Mouse (Mus musculus): Measurements from ENCODE around the gene Ribc2. TPM values are rescaled to one million over a fixed set of nuclear protein-coding genes. Genes with fewer than 3 reads are reported as not detected.
A peak's percentile ranks its signal among the peaks of the same experiment; 100 is the strongest.

Ribc2 gene
- polyA plus RNA-seq, 1 experiment from 2014 or later, result 0.57 TPM

DNA sequence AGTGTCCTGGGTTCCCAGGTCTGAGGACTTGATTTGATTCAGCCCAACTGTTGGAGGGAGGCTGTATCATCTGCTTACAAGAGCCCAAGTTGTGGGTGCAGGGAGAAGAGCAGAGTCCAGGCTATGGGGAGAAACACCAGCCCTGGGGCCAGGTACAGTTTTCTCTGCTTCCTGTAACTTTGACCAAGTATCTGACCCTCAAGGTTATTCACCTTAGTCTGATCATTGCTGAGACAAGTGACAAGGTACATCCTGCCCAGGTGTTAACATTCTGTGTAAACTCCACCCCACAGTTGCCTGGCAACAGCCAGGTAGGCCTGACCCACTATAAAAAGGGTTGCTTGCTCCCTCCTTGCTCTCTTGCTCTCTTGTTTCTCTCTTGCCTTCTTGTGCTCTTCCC is 29.5 kb downstream of the Ribc2 start:
- no peak for DNase-seq (ENCODE audit: low spot score)
- peaks cover 16% of the 10 kb centered on the region for H3K4me1 ChIP-seq
- H3K27me3 ChIP-seq (ENCODE audit: low read depth, poor library complexity, severe bottlenecking), result peaks cover 12% of the 10 kb centered on the region; the same call in 1 of the 2 replicates
- no peak overlapping the region for H3K27ac ChIP-seq (replicated peaks)
- H3K4me3 ChIP-seq, result no peak overlapping the region
- H3K9me3 ChIP-seq (replicated peaks), result no peaks in the 10 kb centered on the region
- no peaks in the 10 kb centered on the region for H3K36me3 ChIP-seq

DNA sequence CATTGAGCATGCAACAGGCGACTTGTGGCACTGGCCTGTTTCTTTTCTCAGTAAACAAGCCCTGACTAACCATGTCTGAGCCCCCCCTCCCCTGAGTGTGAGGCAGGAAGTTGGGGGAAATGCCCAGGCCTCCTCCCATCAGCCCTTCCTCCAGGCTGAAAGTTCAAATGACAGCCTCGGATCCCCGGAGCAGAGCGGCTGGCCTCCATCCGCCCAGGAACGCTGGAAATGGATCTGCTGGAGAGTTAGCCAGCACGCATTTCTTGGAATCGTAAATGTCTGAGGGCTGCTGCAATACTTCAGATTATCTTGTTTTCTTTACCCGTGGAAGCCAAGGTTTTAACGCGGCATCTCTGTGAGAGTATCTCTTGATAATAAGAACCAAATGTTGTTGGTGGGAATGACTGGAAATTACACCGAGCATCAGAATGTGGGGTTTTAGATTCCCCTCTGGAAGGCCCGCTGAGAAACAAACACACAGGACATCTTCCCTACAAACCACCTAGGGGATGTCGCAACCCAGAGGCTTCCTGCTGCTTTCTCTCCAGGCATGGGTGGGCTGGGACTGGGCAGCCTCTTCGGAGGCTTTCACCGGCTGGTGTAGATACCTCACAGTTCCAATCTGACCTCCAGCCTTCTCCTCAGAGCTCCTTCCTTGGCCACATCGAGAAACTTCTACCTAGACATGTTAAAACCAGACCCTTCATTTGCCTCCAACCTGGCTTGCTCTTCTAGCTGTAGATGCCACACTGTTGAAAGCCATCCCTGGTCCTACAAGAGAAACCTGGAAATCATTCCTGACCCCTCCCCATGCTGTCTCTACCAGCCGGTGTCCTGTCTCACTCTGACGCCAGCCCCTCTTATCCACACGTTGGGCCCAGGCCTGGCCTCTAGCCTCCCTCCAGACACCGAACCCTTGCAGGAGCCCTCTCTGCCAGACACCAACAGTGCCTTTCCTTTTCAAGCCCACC is 31.1 kb downstream of the Ribc2 start:
- peak; percentile 18 for DNase-seq (ENCODE audit: low spot score)
- Histone ChIP-seq H3K4me3 (no peak overlapping the region), H3K36me3 (no peaks in the 10 kb centered on the region), H3K4me1 (peaks cover 28% of the 10 kb centered on the region), H3K27ac (replicated peaks) (0 out of 2 replicates have a peak overlapping the region, but pooled peaks have one; percentile 10), H3K27me3 (ENCODE audit: low read depth, poor library complexity, severe bottlenecking) (peaks cover 12% of the 10 kb centered on the region; the same call in 1 of the 2 replicates), H3K9me3 (replicated peaks) (no peaks in the 10 kb centered on the region)
- 63% methylated on average over 21 of the region's 21 CpGs for WGBS

DNA sequence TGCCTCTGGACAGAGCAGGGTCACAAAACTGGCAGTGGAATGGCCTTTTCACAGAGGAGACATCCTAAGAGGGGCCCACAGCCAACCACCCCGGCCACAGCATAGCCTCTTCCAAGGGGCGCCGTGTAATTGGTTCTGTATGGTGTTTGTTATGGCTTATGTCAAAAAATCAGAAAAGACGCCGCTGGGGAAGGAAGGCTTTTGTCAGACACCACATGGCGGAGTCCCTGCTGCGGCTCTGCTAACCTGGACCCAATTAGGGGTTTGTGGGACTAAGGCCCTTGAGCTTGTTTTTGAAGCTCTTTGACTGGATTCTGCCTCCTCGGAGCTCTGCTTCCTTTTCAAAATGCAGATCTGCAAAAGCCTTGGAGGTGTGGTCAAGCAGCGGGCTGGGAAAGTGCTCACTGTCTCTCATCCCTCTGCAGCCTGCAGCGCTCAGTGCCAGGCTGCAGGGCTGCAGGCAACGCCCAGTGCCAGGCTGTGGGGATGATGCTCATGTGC is 34.6 kb downstream of the Ribc2 start:
- Histone ChIP-seq H3K4me3 (0 out of 2 replicates have a peak overlapping the region, but pooled peaks have one; percentile 4), H3K27me3 (ENCODE audit: low read depth, poor library complexity, severe bottlenecking) (peaks cover 15% of the 10 kb centered on the region), H3K27ac (replicated peaks) (peak overlapping the region; percentile 71), H3K9me3 (replicated peaks) (no peaks in the 10 kb centered on the region), H3K4me1 (peaks cover 28% of the 10 kb centered on the region), H3K36me3 (no peaks in the 10 kb centered on the region)
- 32% methylated on average over 11 of the region's 11 CpGs for WGBS
- peak; percentile 59 for DNase-seq (ENCODE audit: low spot score)

DNA sequence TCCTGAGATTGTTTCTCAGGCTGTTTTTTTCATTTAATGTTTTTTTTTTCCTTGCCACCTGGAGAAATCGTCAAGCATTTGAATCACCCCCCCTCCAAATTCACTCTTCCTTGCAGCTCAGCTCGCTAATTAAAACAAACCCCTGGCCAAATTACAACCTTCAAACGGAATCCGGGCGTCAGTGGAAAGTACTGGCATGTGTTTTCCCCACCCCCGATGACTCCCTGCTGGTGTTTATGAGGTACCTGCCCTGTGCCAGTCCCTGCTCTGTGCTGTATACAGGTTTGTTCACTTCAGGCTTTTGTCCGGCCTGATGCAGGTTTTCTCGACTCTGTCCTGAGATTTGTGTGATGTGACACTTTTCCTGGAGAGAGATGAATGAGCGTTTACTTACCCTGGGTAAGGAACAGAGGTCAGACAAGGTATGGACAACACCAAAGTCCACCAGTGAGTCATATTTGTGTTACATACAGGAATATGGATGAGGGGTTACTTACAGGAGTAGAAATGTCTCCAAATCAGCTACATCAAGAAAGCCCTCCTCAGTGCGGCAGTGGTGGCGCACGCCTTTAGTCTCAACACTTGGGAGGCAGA is 35.3 kb downstream of the Ribc2 start:
- Histone ChIP-seq H3K36me3 (no peaks in the 10 kb centered on the region), H3K4me3 (no peak overlapping the region), H3K27ac (replicated peaks) (peak overlapping the region; percentile 71), H3K9me3 (replicated peaks) (no peaks in the 10 kb centered on the region), H3K4me1 (peaks cover 28% of the 10 kb centered on the region), H3K27me3 (ENCODE audit: low read depth, poor library complexity, severe bottlenecking) (peaks cover 15% of the 10 kb centered on the region)
- 64% methylated on average over 12 of the region's 12 CpGs for WGBS
- no peak for DNase-seq (ENCODE audit: low spot score)

DNA sequence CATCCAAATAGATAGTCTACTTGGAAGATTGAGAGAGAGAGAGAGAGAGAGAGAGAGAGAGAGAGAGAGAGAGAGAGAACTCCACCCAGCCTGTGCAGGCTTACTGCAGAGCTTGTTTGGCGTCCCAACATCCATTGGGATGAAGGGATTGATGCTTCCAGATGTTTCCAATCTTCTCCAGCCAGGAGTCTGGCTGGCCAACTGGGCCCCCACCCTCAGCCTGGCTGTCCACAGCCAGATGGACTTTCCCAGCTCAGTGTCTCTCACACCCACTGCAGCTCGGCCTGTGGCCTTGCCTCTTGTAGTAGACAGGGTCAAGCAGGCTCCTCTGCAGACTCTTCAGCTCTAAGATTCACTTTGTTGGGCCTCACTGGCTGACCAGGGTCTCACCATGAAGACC is 40.2 kb downstream of the Ribc2 start:
- Histone ChIP-seq H3K9me3 (replicated peaks) (no peaks in the 10 kb centered on the region; the same call in 1 of the 2 replicates), H3K36me3 (no peaks in the 10 kb centered on the region), H3K4me1 (peaks cover 5% of the 10 kb centered on the region), H3K27me3 (ENCODE audit: low read depth, poor library complexity, severe bottlenecking) (peaks cover 3% of the 10 kb centered on the region; the same call in 1 of the 2 replicates), H3K4me3 (no peak overlapping the region), H3K27ac (replicated peaks) (0 out of 2 replicates have a peak overlapping the region, but pooled peaks have one; percentile 34)
- DNase-seq (ENCODE audit: low spot score), result no peak
- 76% methylated on average over 2 of the region's 2 CpGs for WGBS

DNA sequence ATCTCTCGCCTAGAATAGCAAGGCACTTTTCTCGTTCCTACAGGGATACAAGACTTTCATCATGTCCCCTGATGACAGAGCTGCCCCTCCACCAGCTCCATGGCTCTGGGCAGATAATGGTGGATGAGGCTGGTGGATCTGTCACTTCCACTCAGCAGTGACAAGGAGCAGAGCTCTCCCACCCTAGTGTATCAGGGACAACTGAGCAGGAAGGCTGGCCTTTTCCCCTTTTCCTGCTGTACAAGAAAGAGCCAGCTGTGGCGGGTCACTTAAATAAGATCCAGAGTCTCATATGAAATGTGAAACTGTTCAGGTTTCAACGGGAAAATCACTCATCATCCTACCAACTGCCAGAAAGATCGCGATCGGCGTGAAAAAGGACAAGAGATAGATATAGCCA is 41.5 kb downstream of the Ribc2 start:
- peaks cover 3% of the 10 kb centered on the region; the same call in 1 of the 2 replicates for H3K27me3 ChIP-seq (ENCODE audit: low read depth, poor library complexity, severe bottlenecking)
- WGBS, result 83% methylated on average over 8 of the region's 8 CpGs
- DNase-seq (ENCODE audit: low spot score), result no peak

DNA sequence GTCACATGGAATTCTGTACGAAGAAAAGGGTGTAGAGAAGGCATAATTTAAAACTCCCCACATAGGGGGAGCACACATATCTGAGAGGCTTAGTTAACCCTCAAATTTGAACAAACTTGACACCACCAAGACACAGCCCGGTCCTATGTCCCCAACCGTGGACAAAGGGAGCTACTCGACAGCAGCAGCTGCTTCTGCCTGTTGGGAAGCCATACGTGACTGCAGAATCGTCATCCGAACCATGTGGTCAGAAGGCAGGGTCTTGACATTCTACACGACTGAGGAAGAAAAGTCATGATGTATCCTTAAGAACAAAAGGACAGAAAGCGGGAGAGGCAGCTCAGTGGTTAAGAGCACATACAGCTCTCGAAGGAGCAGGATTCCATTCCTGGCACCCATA is 42.2 kb downstream of the Ribc2 start:
- Histone ChIP-seq H3K27me3 (ENCODE audit: low read depth, poor library complexity, severe bottlenecking) (no peaks in the 10 kb centered on the region), H3K27ac (replicated peaks) (no peak overlapping the region), H3K36me3 (no peaks in the 10 kb centered on the region), H3K4me3 (no peak overlapping the region), H3K4me1 (no peaks in the 10 kb centered on the region), H3K9me3 (replicated peaks) (no peaks in the 10 kb centered on the region; the same call in 1 of the 2 replicates)
- 87% methylated on average over 10 of the region's 10 CpGs for WGBS
- no peak for DNase-seq (ENCODE audit: low spot score)

More for the DNA sequence above, 41.5 kb downstream of the Ribc2 start:
- Histone ChIP-seq H3K9me3 (replicated peaks) (no peaks in the 10 kb centered on the region; the same call in 1 of the 2 replicates), H3K4me1 (no peaks in the 10 kb centered on the region), H3K36me3 (no peaks in the 10 kb centered on the region), H3K27ac (replicated peaks) (no peak overlapping the region), H3K4me3 (no peak overlapping the region)

DNA sequence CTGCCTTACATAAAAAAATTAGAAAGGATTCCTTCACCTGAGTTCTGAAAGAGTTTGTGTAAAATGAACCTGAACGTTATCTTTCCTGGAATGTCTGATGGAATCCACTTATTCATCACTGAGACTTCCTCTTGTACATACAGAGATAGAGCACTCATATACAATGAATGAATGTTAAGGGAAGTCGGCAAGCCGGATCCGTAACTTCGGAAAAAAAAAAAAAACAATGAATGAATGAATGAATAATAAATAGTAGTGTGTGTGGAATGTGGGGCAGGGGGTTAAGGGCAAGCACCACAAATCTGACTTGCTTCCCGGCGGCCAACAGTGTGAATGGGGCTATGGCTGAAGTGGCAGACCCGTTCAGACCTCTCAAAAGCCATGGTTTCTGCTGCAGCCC is 45.7 kb downstream of the Ribc2 start:
- 89% methylated on average over 8 of the region's 8 CpGs for WGBS
- H3K9me3 ChIP-seq (replicated peaks), result no peaks in the 10 kb centered on the region; the same call in 1 of the 2 replicates
- peak; percentile 52 for DNase-seq (ENCODE audit: low spot score)
- no peak overlapping the region for H3K4me3 ChIP-seq
- no peaks in the 10 kb centered on the region for H3K36me3 ChIP-seq
- H3K4me1 ChIP-seq, result no peaks in the 10 kb centered on the region
- H3K27ac ChIP-seq (replicated peaks), result no peak overlapping the region
- H3K27me3 ChIP-seq (ENCODE audit: low read depth, poor library complexity, severe bottlenecking), result no peaks in the 10 kb centered on the region; the same call in 1 of the 2 replicates

DNA sequence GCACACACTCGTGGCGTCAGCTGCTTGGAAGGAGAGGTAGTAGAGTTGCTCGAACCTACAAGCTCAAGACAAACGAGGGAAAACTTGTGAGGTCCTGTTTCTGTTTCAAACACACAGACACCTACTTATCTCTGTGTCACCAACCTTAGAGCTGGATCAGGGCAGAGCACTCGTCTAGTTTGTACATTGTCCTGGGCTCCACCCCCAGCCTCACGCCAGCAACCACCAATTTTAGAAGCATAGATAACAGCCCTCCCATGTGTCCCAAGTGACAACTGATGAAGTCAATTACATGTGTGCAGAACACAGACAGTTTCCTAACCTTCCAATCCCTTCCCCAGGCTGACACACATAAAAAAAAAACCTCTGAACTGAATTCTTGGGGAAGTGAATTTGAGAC is 46.3 kb downstream of the Ribc2 start:
- Histone ChIP-seq H3K27me3 (ENCODE audit: low read depth, poor library complexity, severe bottlenecking) (no peaks in the 10 kb centered on the region; the same call in 1 of the 2 replicates), H3K4me1 (no peaks in the 10 kb centered on the region), H3K27ac (replicated peaks) (no peak overlapping the region), H3K36me3 (no peaks in the 10 kb centered on the region), H3K9me3 (replicated peaks) (no peaks in the 10 kb centered on the region; the same call in 1 of the 2 replicates), H3K4me3 (no peak overlapping the region)
- 82% methylated on average over 6 of the region's 6 CpGs for WGBS
- DNase-seq (ENCODE audit: low spot score), result no peak

DNA sequence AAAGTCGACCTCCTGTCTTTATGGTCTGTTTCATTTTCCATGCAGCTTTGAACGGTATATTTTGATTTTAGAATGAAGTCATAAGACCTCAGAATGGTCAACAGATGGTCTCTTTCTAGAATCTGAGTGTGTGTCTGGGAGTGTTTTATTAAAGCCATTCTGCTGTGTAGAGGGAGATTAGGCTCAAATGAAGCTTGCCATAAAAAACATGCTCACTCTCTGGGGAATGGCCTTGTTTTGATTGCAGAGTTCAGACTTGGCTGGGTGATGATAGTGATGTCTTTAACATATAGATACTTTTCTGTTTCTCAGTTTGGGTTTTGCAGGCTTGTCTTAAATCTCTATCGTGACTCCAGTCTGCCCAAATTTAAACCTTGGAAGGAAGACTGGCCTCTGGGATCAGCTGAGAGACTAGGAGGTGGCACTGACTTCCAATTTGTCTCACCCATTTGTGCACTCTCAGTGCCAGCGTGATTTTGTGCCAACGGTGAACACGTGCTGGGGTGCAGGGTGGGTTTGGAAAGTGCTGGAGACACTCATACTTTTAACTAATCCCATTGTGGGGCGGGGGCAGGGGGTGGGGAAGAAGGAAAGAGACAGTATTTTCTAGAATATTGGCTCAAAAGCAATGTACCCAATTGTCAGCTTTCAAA is 47.8 kb downstream of the Ribc2 start:
- DNase-seq (ENCODE audit: low spot score), result no peak
- H3K27me3 ChIP-seq (ENCODE audit: low read depth, poor library complexity, severe bottlenecking), result no peaks in the 10 kb centered on the region; the same call in 1 of the 2 replicates
- WGBS, result 83% methylated on average over 7 of the region's 7 CpGs

DNA sequence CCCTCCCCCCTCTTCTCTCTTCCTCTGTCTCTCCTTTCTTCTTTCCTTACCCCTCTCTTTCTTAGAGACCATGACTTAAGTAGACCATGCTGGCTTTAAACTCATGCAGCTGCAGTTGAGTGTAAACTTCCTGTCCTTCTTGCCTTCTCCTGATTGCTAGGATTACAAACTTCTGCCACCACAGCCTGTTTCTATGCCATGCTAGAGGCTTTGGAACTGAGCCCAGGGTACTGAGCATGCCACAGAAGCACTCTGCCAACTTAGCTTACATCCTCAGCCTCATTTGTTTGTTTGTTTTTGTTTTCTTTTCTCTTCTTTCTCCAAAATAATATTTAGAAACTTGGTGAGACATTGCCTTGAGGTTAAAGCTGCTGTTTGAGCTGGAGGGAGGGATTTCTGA is 48.5 kb downstream of the Ribc2 start:
- Histone ChIP-seq H3K27me3 (ENCODE audit: low read depth, poor library complexity, severe bottlenecking) (no peaks in the 10 kb centered on the region; the same call in 1 of the 2 replicates), H3K4me1 (no peaks in the 10 kb centered on the region), H3K9me3 (replicated peaks) (no peaks in the 10 kb centered on the region; the same call in 1 of the 2 replicates), H3K4me3 (no peak overlapping the region), H3K36me3 (no peaks in the 10 kb centered on the region), H3K27ac (replicated peaks) (no peak overlapping the region)
- no peak for DNase-seq (ENCODE audit: low spot score)

More for the DNA sequence above, 47.8 kb downstream of the Ribc2 start:
- Histone ChIP-seq H3K4me3 (no peak overlapping the region), H3K9me3 (replicated peaks) (no peaks in the 10 kb centered on the region; the same call in 1 of the 2 replicates), H3K27ac (replicated peaks) (no peak overlapping the region), H3K4me1 (no peaks in the 10 kb centered on the region), H3K36me3 (no peaks in the 10 kb centered on the region)

DNA sequence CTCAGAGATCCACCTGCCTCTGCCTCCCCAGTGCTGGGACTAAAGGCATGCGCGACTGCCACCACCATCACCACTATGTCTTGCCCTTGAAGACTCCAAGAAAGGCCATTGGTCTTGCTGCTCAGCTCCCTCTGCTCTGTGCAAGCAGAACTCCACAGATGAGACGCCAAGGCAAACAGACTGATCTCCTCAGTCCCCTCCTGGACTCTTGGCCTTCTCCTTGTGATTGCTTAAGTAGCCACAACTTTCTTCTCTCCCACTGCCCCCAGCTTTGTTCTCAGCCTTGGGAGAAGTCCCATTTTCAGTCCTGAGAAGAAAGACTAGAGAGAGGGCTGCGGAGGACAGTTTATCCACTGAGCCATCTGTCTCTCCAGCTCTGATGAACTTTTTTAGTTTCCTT is 50.2 kb downstream of the Ribc2 start:
- Histone ChIP-seq H3K9me3 (replicated peaks) (no peaks in the 10 kb centered on the region), H3K36me3 (no peaks in the 10 kb centered on the region), H3K4me3 (no peak overlapping the region), H3K27me3 (ENCODE audit: low read depth, poor library complexity, severe bottlenecking) (no peaks in the 10 kb centered on the region; the same call in 1 of the 2 replicates), H3K27ac (replicated peaks) (no peak overlapping the region), H3K4me1 (no peaks in the 10 kb centered on the region)
- DNase-seq (ENCODE audit: low spot score), result no peak
- 88% methylated on average over 4 of the region's 4 CpGs for WGBS
